Mouse (Mus musculus) left cerebral cortex, adult 2 months (tissue): Measurements from ENCODE around the gene Olfr1093. TPM values are rescaled to one million over a fixed set of nuclear protein-coding genes. Genes with fewer than 3 reads are reported as not detected.

Experiments
- DNase-seq, 2 experiments: peaks; one replicate each; pipeline ENCODE4 v3.0.0; 2021 to 2022; ENCODE audit warnings: low spot score in 2 of 2, mixed read lengths in 1 of 2; ENCODE audit errors: extremely low spot score in 1 of 2
- H3K27ac ChIP-seq: fragments of 200-600 bp; 2 replicates; pipeline ENCODE4 v1.8.1; 2022
- H3K4me3 ChIP-seq: fragments of 200-600 bp; 2 replicates; pipeline ENCODE4 v1.8.1; 2022
- CTCF ChIP-seq: fragments of 200-600 bp; IDR thresholded peaks from 2 replicates; pipeline ENCODE4 v1.8.1; 2022; ENCODE audit warnings: antibody characterized with exemption, mild to moderate bottlenecking, moderate library complexity
- intact Hi-C: fragments of 180-260 bp; cut with DNase I; formaldehyde crosslinking; loops from one replicate; pipeline ENCODE4 v1.15.1; 2025
- long read RNA-seq, 2 experiments: library from polyadenylated mRNA; stranded (forward); transcript quantifications; one replicate each; pipeline ENCODE4 v2.0.0; 2021; ENCODE audit warnings: borderline mapping rate in 2 of 2
- total RNA-seq, 2 experiments: library from RNA; stranded (reverse); gene quantifications; 2 replicates each; pipeline ENCODE4 v1.2.3; 2021

Olfr1093 gene
- not detected for total RNA-seq
- long read RNA-seq, experiment 1 = 0 reads
- long read RNA-seq, experiment 2 = 0 reads

- no peak for DNase-seq
- Histone ChIP-seq H3K27ac (no peak within 1 kb of the TSS), H3K4me3 (no peak within 1 kb of the TSS)
- no peak for TF ChIP-seq CTCF
- intact Hi-C loops = no loop called here
These were observed at the start of gene Olfr1093 for GRCm38 (mm10) chr2:86782179-86782578. Gene Olfr1093, plus strand, starts transcription at chr2:86782479.

- intact Hi-C loops = no loop called here
- TF ChIP-seq CTCF = no peak
- no peak within 1 kb of the TSS for H3K27ac ChIP-seq
- no peak within 1 kb of the TSS for H3K4me3 ChIP-seq
- DNase-seq = no peak
These were observed 48.7 kb upstream of the Olfr1093 start, which contains the start of gene Olfr1089 for GRCm38 (mm10) chr2:86733601-86734000. Gene Olfr1089, minus strand, starts transcription at chr2:86733701.

GRCm38 (mm10) chr2:86758893-86759292, 23.4 kb upstream of the Olfr1093 start, which contains the start of gene Olfr1090:
Gene Olfr1090, minus strand, starts transcription at chr2:86758993.
- Histone ChIP-seq H3K27ac (no peak within 1 kb of the TSS), H3K4me3 (no peak within 1 kb of the TSS)
- DNase-seq = no peak
- intact Hi-C loops = no loop called here
- no peak for TF ChIP-seq CTCF

DNA sequence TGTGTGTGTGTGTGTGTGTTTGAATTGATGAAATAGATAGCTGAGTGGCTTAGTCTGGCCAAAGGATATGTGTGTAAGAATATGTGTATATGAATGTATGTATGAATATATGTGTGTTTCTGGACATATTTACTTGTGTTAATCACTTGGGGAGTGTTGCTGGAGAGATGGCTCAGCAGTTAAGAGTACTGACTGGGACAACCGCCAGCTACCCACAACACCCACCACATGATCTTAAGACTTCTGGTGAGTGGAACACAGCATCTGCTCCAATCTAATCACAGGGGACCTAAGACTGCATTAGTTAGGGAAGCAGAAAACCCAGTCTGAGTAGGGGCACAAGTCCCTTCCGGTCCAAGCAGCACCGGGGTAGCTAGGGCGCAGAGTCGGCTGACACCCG, 21.2 kb upstream of the Olfr1093 start:
- DNase-seq = no peak
- no peak for TF ChIP-seq CTCF
- H3K4me3 ChIP-seq = no peak overlapping the region
- intact Hi-C loops = no loop called here
- H3K27ac ChIP-seq = no peak overlapping the region

DNA sequence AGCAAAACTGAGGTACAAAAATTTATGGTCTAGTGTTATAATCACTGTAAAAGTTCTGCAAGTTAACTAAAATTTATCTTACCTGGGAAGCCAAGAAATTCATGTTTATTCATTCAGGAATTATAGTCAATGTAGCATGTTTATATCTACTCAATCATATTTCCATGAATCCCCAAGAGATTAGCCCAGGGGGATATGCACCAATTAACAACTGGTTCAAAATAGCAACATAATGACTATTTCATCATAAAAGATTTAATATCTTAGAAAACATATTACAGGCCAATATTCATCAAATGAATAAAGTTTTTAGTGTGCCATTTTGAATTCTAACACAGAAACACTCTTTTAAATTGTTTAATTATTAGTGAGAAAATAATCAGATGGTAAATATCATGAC, 27.6 kb downstream of the Olfr1093 start, which contains the start of gene Olfr141:
Gene Olfr141, minus strand, starts transcription at position 101 of the 400 bp plus-strand sequence.
- no peak within 1 kb of the TSS for H3K4me3 ChIP-seq
- intact Hi-C loops = no loop called here
- no peak for DNase-seq
- H3K27ac ChIP-seq = no peak within 1 kb of the TSS
- TF ChIP-seq CTCF = no peak

DNA sequence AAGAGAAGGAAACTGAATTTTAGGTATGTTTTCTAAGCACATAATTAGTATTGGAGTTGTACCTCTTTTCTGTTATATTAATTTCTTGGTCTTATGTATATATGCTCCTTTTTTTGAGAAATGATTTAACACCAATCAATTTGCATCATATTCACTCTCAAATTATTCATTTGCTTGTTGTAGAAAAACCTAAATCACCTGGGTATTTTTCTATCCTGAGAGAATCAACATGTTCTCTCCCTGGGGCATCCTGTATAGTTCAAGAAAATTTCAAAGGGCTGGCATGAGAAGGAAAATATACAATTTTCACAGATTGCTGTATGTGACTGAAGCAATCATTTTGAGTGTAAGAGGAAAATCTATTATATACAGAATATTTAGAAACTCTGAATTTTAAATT, 42.1 kb downstream of the Olfr1093 start, which contains the start of gene Olfr1094:
Gene Olfr1094, plus strand, starts transcription at position 301 of the 400 bp plus-strand sequence.
- no peak for TF ChIP-seq CTCF
- H3K4me3 ChIP-seq = no peak within 1 kb of the TSS
- intact Hi-C loops = no loop called here
- DNase-seq = no peak
- H3K27ac ChIP-seq = no peak within 1 kb of the TSS

Other genes with a start within 250 kb of the Olfr1093 start
- not detected for gene Olfr1079, start 240.0 kb upstream of the Olfr1093 start, total RNA-seq
- gene Olfr1080, start 224.2 kb upstream of the Olfr1093 start, total RNA-seq = not detected
- gene Olfr1082, start 183.5 kb upstream of the Olfr1093 start, total RNA-seq = not detected
- not detected for gene Olfr1084, start 142.8 kb upstream of the Olfr1093 start, total RNA-seq
- gene Olfr1085, start 120.5 kb upstream of the Olfr1093 start, total RNA-seq = not detected
- gene Olfr1086, start 102.4 kb upstream of the Olfr1093 start, total RNA-seq = not detected
- gene Olfr1087, start 84.1 kb upstream of the Olfr1093 start, total RNA-seq = not detected
- gene Olfr1089, start 48.8 kb upstream of the Olfr1093 start, total RNA-seq = not detected
- gene Olfr1090, start 23.5 kb upstream of the Olfr1093 start, total RNA-seq = not detected
- gene Olfr141, start 27.5 kb downstream of the Olfr1093 start, total RNA-seq = not detected
- not detected for gene Olfr1094, start 42.2 kb downstream of the Olfr1093 start, total RNA-seq
- gene Olfr1095, start 69.2 kb downstream of the Olfr1093 start, total RNA-seq = not detected
- gene Gm13723, start 92.3 kb downstream of the Olfr1093 start, total RNA-seq = not detected
- gene Olfr1097, start 109.7 kb downstream of the Olfr1093 start, total RNA-seq = not detected
- not detected for gene Olfr1098, start 142.1 kb downstream of the Olfr1093 start, total RNA-seq
- gene Olfr1099, start 178.2 kb downstream of the Olfr1093 start, total RNA-seq = not detected
- gene Olfr1100, start 197.5 kb downstream of the Olfr1093 start, total RNA-seq = not detected
- not detected for gene Olfr1101, start 208.7 kb downstream of the Olfr1093 start, total RNA-seq
- gene Olfr1102, start 215.9 kb downstream of the Olfr1093 start, total RNA-seq = not detected
- not detected for gene Olfr1104, start 244.6 kb downstream of the Olfr1093 start, total RNA-seq